Mouse (Mus musculus) hindbrain, embryonic 15.5 days (tissue): ENCODE data around the gene Defb20. TPM values are rescaled to one million over a fixed set of nuclear protein-coding genes. Genes with fewer than 3 reads are reported as not detected.

ENCODE experiments used
- ATAC-seq: fragments of 200-750 bp; cut with Nextera tagmentation; 2 replicates; pipeline ENCODE4 v1.8.0; 2017; ENCODE audit warnings: low read depth, moderate number of reproducible peaks, moderate TSS enrichment; ENCODE audit not compliant: low FRiP score
- H3K27ac ChIP-seq: fragments of 300-500 bp; sonication (generic); replicated peaks from 2 replicates; pipeline ENCODE4 v1.5.1; 2015; ENCODE audit warnings: mild to moderate bottlenecking, inconsistent platforms
- H3K27me3 ChIP-seq: fragments of 300-500 bp; sonication (generic); 2 replicates; pipeline ENCODE4 v1.6.1; 2015; ENCODE audit warnings: control low read depth, inconsistent platforms
- H3K36me3 ChIP-seq: fragments of 300-500 bp; sonication (generic); 2 replicates; pipeline ENCODE4 v1.6.1; 2015; ENCODE audit warnings: control low read depth, inconsistent platforms
- H3K4me1 ChIP-seq: fragments of 300-500 bp; sonication (generic); replicated peaks from 2 replicates; pipeline ENCODE4 v1.6.1; 2015; ENCODE audit warnings: control low read depth, inconsistent platforms
- H3K4me2 ChIP-seq: fragments of 300-500 bp; sonication (generic); 2 replicates; pipeline ENCODE4 v1.6.1; 2015; ENCODE audit warnings: moderate library complexity, mild to moderate bottlenecking, inconsistent platforms
- H3K4me3 ChIP-seq: fragments of 300-500 bp; sonication (generic); 2 replicates; pipeline ENCODE4 v1.5.1; 2015; ENCODE audit warnings: mild to moderate bottlenecking, inconsistent platforms
- H3K9ac ChIP-seq: fragments of 300-500 bp; sonication (generic); 2 replicates; pipeline ENCODE4 v1.6.1; 2015; ENCODE audit warnings: inconsistent platforms
- H3K9me3 ChIP-seq: fragments of 300-500 bp; sonication (generic); 2 replicates; pipeline ENCODE4 v1.6.1; 2016; ENCODE audit warnings: control low read depth, inconsistent platforms
- WGBS: fragments of 180-500 bp; shearing (Covaris S2); methylation state at CpG from one replicate; pipeline ENCODE4 v1.1.7; 2015; 5-methylcytosine and 5-hydroxymethylcytosine counted together
- polyA plus RNA-seq: library from polyadenylated mRNA; unstranded; fragments of >200 nt; fragmentation: Nextera tagmentation; extraction: Ambion mirVana; gene quantifications from 2 replicates; pipeline ENCODE4 v1.2.1, GENCODE M21; 2015

Defb20 gene
- polyA plus RNA-seq, 1 experiment from 2014 or later, result not detected

DNA sequence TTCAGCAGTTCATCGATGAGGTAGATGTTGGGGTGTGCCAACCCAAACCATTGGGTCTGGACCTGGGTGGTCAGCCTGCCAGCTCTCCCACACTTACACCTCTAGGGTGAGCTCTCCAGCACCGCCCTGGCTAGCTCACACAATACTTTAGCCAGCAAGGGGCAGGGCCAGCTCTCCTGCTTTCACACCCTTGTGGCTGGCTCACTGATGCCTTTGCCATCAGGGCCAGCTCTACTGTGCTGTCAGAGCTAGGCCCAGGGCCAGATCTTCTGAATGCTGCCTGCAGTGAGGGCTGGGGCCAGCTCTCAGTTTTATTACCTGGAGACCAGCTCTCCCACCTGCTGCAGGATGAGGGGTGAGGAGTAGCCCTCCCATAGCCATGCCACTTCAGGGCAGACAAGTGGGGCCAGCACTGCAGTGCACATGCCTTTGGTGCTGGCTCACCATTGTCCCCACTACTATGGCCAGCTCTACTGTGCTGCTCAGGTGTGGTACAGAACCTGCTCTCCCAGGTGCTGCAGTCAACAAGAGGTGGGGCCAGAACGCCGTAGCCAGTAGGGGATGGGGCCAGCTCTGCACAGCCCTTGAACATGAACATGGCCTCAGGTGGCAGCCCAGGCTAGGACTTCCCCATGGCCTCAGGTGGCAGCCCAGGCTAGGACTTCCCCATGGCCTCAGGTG, 24.6 kb upstream of the Defb20 start:
- peak; percentile 27; the same call in 1 of the 2 replicates for ATAC-seq
- no peaks in the 10 kb centered on the region for H3K9me3 ChIP-seq

DNA sequence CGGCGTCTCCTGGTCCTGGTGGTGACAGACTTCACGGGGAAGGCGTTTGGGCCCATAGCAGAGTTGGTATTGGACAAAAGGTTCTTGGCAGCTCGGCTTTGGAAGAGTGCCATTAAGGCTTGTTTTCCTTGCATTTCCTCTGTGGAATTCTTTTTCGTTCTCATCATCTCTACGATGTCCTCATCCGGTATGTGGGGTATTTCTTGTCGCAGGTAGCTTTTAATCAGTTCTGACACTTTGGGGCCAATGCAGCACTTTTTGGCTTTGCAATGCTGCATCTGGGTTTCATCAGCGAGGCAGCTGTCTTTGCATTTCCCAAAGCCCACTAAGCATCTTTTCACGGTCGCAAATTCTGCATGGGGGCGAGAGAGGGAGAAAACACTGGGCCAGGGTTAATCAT, 17.6 kb upstream of the Defb20 start:
- no peak for ATAC-seq
- 59% methylated on average over 13 of the region's 13 CpGs for WGBS

More for the DNA sequence above, 24.6 kb upstream of the Defb20 start:
- no peak overlapping the region for H3K4me2 ChIP-seq
- H3K4me3 ChIP-seq, result no peak overlapping the region
- H3K4me1 ChIP-seq, result no peaks in the 10 kb centered on the region
- H3K36me3 ChIP-seq, result no peaks in the 10 kb centered on the region
- no peak overlapping the region for H3K9ac ChIP-seq
- WGBS, result 76% methylated on average over 4 of the region's 4 CpGs
- no peaks in the 10 kb centered on the region for H3K27me3 ChIP-seq
- no peak overlapping the region for H3K27ac ChIP-seq

DNA sequence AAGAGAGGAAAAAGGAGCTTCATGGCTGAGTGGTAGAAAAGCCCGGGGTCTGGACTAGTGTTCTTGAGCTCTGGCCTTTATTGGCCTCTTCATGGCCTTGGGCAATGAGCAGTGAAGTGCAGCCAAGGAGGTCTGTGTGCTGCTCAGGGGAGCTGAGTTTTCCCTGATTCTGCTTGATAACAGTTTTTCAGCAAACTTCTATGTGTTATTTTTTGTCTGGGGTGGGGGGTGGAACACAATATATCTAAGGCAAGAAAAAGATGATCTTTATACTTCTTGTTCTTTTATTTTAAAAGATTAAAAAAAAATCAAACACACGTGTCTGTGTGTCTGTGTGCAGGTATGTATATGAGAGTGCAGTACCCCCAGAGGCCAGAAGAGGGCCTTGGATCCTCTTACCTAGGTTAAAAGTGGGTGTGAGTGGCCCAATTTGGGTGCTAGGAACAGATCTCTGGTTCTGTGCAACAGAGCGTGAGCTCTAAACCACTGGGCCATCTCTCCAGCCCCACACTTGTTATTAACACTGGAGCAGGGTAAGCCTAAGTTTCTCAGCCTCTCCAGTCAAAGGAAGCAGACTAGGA, 12.2 kb upstream of the Defb20 start, which contains the start of gene Defb23:
Gene Defb23, minus strand, starts transcription at position 51 of the 581 bp plus-strand sequence.
- no peak for ATAC-seq
- Histone ChIP-seq H3K9me3 (no peaks in the 10 kb centered on the region), H3K27ac (no peak within 1 kb of the TSS), H3K4me1 (no peaks in the 10 kb centered on the region), H3K4me2 (no peak within 1 kb of the TSS), H3K36me3 (no peaks in the 10 kb centered on the region), H3K4me3 (no peak within 1 kb of the TSS), H3K9ac (no peak within 1 kb of the TSS), H3K27me3 (no peaks in the 10 kb centered on the region)
- 91% methylated on average over 3 of the region's 3 CpGs for WGBS

More for the DNA sequence above, 17.6 kb upstream of the Defb20 start:
- Histone ChIP-seq H3K4me2 (no peak overlapping the region), H3K9ac (no peak overlapping the region), H3K4me1 (no peaks in the 10 kb centered on the region), H3K9me3 (no peaks in the 10 kb centered on the region), H3K36me3 (no peaks in the 10 kb centered on the region), H3K27me3 (no peaks in the 10 kb centered on the region), H3K27ac (no peak overlapping the region), H3K4me3 (no peak overlapping the region)

- H3K9me3 ChIP-seq, result no peaks in the 10 kb centered on the region
- no peak overlapping the region for H3K4me2 ChIP-seq
- no peak overlapping the region for H3K4me3 ChIP-seq
- no peak overlapping the region for H3K27ac ChIP-seq
- H3K9ac ChIP-seq, result no peak overlapping the region
- WGBS, result 32% methylated on average over 7 of the region's 7 CpGs
- H3K4me1 ChIP-seq, result no peaks in the 10 kb centered on the region
- ATAC-seq, result no peak
- no peaks in the 10 kb centered on the region for H3K36me3 ChIP-seq
- H3K27me3 ChIP-seq, result no peaks in the 10 kb centered on the region
Measured at GRCm38 (mm10) chr2:152470973-152471372, 5.9 kb upstream of the Defb20 start.

- Histone ChIP-seq H3K4me1 (no peaks in the 10 kb centered on the region), H3K4me3 (no peak overlapping the region), H3K9me3 (no peaks in the 10 kb centered on the region), H3K27me3 (no peaks in the 10 kb centered on the region), H3K36me3 (no peaks in the 10 kb centered on the region), H3K9ac (no peak overlapping the region), H3K4me2 (no peak overlapping the region), H3K27ac (no peak overlapping the region)
- WGBS, result 27% methylated on average over 3 of the region's 3 CpGs
- no peak for ATAC-seq
Measured at GRCm38 (mm10) chr2:152472434-152472833, 4.4 kb upstream of the Defb20 start.

- no peak overlapping the region for H3K9ac ChIP-seq
- ATAC-seq, result no peak
- H3K4me2 ChIP-seq, result no peak overlapping the region
- H3K4me3 ChIP-seq, result no peak overlapping the region
- H3K27ac ChIP-seq, result no peak overlapping the region
- H3K36me3 ChIP-seq, result no peaks in the 10 kb centered on the region
- no peaks in the 10 kb centered on the region for H3K27me3 ChIP-seq
- 92% methylated on average over 3 of the region's 3 CpGs for WGBS
- no peaks in the 10 kb centered on the region for H3K4me1 ChIP-seq
- H3K9me3 ChIP-seq, result no peaks in the 10 kb centered on the region
Measured at GRCm38 (mm10) chr2:152480881-152481280, 4.0 kb downstream of the Defb20 start.

- H3K9me3 ChIP-seq, result no peaks in the 10 kb centered on the region
- no peak for ATAC-seq
- no peaks in the 10 kb centered on the region for H3K4me1 ChIP-seq
- H3K36me3 ChIP-seq, result no peaks in the 10 kb centered on the region
- no peak overlapping the region for H3K9ac ChIP-seq
- no peak overlapping the region for H3K27ac ChIP-seq
- no peak overlapping the region for H3K4me2 ChIP-seq
- H3K4me3 ChIP-seq, result no peak overlapping the region
- H3K27me3 ChIP-seq, result no peaks in the 10 kb centered on the region
- WGBS, result 92% methylated on average over 7 of the region's 7 CpGs
Measured at GRCm38 (mm10) chr2:152481726-152482125, 4.9 kb downstream of the Defb20 start.

DNA sequence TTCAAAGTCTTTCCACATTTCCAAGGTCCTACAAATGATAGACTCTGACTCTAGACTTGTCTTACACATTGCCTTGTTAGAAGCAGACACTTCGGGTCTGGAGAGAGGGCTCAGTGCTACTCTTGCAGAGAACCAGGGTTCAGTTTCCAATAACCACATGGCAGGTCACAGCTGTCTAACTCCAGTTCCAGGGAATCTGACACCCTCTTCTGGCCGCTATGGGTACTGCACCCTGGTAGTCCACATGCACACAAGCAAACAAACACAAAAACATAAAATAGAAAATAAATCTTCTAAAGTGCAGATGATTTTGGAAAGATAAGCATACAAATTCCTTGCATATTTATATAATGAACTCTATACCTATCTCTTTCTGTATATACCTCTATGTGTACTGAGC, 10.2 kb downstream of the Defb20 start:
- no peaks in the 10 kb centered on the region for H3K27me3 ChIP-seq

GRCm38 (mm10) chr2:152490038-152490437, 13.2 kb downstream of the Defb20 start, which contains the start of gene Defb22:
Gene Defb22 (minus strand): TSS chr2:152490138.
- Histone ChIP-seq H3K4me1 (no peaks in the 10 kb centered on the region), H3K4me2 (no peak within 1 kb of the TSS), H3K9ac (no peak within 1 kb of the TSS), H3K36me3 (no peaks in the 10 kb centered on the region), H3K27me3 (no peaks in the 10 kb centered on the region), H3K4me3 (no peak within 1 kb of the TSS), H3K27ac (no peak within 1 kb of the TSS), H3K9me3 (no peaks in the 10 kb centered on the region)
- no peak for ATAC-seq

More for the DNA sequence above, 10.2 kb downstream of the Defb20 start:
- Histone ChIP-seq H3K36me3 (no peaks in the 10 kb centered on the region), H3K4me1 (no peaks in the 10 kb centered on the region), H3K9ac (no peak overlapping the region), H3K9me3 (no peaks in the 10 kb centered on the region), H3K4me2 (no peak overlapping the region), H3K27ac (no peak overlapping the region), H3K4me3 (no peak overlapping the region)
- no peak for ATAC-seq
- 85% methylated on average over 2 of the region's 2 CpGs for WGBS

DNA sequence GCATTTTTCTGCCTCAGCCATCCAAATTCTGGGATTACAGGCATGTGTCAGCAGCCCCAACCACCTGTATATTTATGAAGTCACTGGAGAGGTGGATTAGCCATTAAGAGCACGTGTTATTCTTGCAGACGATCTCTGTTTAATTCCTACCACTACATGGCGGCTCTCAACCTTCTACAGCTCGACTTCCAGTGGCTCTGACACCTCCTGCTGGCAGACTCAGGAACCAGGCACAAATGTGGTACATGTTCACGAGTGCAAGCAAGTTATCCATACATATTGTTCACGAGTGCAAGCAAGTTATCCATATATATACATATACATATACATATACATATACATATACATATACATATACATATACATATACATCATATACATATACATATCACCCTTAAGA, 16.3 kb downstream of the Defb20 start:
- no peak overlapping the region for H3K4me3 ChIP-seq
- 72% methylated on average over 6 of the region's 6 CpGs for WGBS
- no peaks in the 10 kb centered on the region for H3K27me3 ChIP-seq
- no peak overlapping the region for H3K4me2 ChIP-seq
- no peaks in the 10 kb centered on the region for H3K9me3 ChIP-seq
- no peak overlapping the region for H3K27ac ChIP-seq
- no peaks in the 10 kb centered on the region for H3K4me1 ChIP-seq
- ATAC-seq, result no peak
- H3K9ac ChIP-seq, result no peak overlapping the region
- no peaks in the 10 kb centered on the region for H3K36me3 ChIP-seq

GRCm38 (mm10) chr2:152498020-152498419, 21.2 kb downstream of the Defb20 start:
- Histone ChIP-seq H3K27me3 (no peaks in the 10 kb centered on the region), H3K4me2 (no peak overlapping the region), H3K36me3 (no peaks in the 10 kb centered on the region), H3K9me3 (no peaks in the 10 kb centered on the region), H3K27ac (no peak overlapping the region), H3K4me1 (no peaks in the 10 kb centered on the region), H3K4me3 (no peak overlapping the region), H3K9ac (no peak overlapping the region)
- no peak for ATAC-seq
- WGBS, result 77% methylated on average over 6 of the region's 6 CpGs

DNA sequence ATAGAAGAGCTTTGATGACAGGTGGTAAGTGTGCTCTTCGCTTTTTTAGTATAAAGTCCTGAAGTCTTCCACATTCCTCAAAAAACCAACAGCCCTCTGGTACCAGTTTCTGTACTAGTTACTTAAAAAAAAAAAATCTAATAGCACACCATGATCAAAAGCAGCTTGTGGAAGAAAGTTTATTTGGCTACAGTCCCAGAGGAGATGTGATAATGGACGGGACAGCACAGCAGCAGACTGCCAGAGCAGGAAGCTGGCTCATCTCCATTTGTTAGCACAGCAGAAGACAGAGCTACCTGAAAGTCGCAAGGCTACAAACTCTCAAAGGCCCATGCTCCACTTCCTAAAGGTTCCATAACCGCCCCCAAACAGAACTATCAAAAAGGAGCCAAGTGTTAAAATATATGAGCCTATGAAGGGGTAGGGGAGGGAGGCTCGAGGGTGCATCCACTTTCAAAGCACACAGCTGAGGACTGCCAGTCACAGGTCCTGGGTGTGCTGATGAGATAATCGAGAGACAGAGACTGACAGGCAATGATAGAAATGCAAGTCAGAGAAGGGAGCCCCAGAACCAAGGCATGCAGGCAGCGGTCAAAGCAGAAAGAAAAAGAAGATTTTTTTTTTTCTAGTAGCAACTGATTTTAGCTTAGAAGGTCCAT, 23.5 kb downstream of the Defb20 start:
- ATAC-seq, result no peak
- WGBS, result 79% methylated on average over 7 of the region's 7 CpGs
- Histone ChIP-seq H3K27ac (no peak overlapping the region), H3K4me2 (no peak overlapping the region), H3K4me3 (no peak overlapping the region), H3K9me3 (no peaks in the 10 kb centered on the region), H3K4me1 (no peaks in the 10 kb centered on the region), H3K9ac (no peak overlapping the region), H3K36me3 (no peaks in the 10 kb centered on the region), H3K27me3 (no peaks in the 10 kb centered on the region)
